Mouse (Mus musculus) WW6 (cell line): ENCODE measurements at regions not wholly inside any gene's neighbourhood (a gene's known extent, or its start where the extent isn't known, plus 50 kb on each side); places are given as distances from the start of the nearest gene placed in this dataset.
A peak's percentile ranks its signal among the peaks of the same experiment; 100 is the strongest.
"Not testable (repeated sequence)": the region's sequence is repeated elsewhere in the genome, so short reads cannot be mapped to it uniquely, and the experiment has no call there.

Experiments used
- DNase-seq: peaks from one replicate; pipeline ENCODE4 v3.0.0-alpha.2; 2013; ENCODE audit warnings: low read depth, low spot score

DNA sequence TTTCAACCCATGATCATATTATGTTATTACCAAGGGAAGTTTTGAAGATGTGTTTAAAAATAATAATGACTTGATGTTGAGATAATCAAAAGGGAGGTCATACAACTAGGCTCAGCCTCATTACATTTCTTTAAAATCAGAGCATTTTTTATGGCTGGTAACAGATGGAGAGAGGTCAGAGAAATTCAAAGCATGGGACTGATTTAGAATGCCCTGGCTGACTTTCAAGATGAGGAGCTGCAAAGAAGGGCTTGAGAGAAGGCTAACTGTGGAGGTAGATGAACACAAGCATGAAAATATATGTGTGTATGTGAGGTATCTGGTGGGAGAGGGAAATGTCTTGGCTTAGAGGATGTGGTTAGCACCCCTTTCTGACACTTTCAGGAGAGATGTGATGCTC lies 502.6 kb upstream of the Gdi2 start:
- not testable (repeated sequence) for DNase-seq

DNA sequence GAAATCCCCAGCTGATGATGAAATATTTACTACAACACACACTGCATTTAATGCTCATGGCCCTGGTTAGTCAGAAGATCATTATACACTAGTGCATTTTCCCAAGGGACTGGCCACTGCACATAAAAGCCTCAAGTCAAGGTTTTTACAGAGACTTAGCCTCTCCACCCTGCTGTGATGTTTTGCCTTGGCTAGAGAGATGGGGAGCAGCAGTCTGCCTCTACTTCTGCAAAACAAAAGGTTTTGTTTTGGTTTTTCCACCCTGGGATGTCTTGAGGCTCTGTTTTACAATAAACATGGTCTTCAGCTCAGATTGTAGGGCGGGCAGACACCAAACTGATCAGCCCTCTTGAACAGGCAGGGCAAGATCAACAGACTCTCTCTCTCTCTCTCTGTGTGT lies 500.9 kb upstream of the Gdi2 start:
- DNase-seq: peak; percentile 57

DNA sequence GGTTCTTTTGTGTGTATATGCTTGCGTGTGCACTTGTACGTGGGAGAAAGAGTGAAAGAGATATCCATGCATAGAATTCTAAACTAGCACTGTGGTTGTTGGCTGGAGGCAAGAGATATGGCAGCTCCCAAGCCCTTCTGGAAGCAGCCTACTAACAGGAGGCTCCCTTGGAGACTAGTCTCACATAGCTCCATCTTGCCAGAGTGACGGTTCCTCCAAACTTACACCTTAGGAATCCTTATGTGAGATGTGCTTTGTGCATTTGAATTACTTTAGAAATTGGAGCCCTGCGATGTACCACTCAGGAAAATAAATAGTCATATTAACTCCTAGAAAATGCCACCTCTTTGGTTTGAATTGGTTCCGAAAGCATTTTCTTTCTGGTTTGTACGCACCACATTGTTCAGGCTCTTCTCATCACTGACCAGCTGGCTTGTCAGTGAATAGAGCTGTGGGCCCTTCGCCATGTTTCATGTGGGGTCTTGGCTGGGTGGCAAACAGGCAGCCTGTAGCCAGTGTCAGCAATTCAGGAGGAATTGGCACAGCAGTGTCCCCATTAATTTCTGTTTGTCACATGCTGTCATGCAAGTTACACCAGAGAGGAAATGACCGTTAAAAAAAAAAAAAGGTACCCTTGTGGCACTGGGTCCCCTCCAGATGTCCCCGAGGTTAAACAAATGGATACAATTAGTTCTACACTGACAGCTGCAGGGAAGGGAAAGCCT lies 491.3 kb upstream of the Gdi2 start:
- DNase-seq: not testable (repeated sequence)

DNA sequence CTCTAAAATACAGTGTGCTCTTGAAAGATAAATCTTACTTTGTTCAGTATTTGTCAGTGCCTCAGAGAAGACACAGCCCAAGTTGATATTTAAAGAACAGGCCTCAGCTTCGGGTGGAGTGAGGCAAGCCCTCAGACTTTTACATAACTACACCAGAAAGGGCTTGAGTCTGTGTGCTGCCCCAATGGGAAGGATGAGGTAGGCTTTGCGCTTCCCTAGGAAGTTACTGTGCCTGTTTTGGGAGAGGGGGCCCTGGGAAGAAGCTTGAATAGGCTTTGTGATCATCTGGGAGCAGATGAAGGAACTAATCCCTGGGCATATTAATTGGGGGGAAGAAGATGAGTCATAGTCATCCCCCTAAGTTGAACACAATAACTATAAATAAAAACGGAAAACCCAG lies 454.4 kb upstream of the Gdi2 start:
- not testable (repeated sequence) for DNase-seq

DNA sequence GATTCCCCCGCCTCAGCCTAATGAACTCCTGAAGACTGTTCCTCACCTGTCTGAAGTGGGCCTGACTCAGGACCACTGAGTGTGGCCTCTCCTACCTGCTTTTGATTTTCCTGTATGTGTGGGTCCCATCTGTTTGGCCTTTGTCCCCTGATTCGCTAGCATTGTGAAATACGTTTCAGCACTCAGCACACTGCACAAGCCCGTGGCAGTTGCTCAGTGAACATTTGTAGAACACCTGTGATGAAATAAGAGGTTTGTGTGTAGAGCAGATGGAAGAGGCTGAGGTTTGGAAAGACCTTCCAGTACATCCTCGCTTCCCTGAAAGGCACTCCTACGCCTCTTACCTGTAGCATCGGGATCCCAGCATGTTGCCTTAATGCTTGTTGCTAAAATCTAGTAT lies 447.9 kb upstream of the Gdi2 start:
- not testable (repeated sequence) for DNase-seq

DNA sequence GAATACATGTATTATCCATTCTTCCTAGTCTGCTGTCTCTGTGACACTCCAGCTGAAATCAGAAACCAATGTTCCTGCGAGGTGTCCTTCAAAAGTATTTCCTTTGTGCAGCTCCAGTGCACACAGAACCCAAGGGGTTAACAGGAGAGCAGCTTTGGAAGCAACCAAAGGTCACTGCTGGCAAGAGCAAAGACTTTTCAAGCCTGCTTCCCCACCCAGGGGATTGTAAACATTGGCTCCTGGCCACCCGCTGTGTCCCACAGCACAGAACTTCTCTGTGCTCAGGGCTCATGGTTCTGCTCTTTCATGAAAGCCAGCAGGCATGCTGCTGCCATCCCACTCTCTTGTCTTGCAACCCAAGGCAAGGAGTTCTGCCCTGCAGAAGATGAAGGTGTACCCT lies 431.3 kb upstream of the Gdi2 start:
- not testable (repeated sequence) for DNase-seq

DNA sequence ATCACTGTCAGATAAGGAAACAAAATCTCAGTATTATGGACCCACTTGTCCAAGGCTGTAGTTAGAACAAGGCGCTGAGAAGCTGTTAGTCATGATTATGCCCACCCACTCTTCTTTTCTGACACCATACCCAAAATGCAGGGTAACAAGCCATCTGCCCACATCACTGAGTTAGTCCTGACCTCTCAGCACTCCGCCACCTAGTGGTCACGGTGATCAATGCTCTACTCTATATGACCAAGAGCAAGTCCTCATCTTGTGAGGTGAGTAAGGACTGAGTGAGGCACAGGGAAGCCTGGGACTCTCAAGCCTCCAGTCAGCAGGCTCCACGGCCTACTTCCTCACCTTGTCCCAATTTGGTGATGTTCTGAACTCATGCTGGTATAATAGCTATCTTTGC lies 409.7 kb upstream of the Gdi2 start:
- not testable (repeated sequence) for DNase-seq

DNA sequence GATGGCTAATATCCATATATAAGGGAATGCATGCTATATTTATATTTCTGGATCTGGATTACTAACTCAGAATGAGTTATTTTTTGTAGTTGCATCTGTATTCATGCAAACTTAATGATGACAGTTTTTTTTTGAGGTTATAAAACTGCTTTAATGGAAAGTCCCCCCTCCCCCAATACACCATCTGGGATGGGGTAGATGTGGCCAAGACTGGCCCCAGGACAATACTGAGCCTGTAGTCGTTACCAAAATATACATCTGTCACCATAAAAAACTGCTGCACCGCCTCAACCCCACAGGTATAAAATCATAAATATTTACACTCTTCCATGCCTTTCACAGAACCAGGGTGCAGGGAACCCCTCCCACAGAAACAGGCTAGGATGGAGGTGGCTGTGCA lies 400.6 kb upstream of the Gdi2 start:
- not testable (repeated sequence) for DNase-seq

DNA sequence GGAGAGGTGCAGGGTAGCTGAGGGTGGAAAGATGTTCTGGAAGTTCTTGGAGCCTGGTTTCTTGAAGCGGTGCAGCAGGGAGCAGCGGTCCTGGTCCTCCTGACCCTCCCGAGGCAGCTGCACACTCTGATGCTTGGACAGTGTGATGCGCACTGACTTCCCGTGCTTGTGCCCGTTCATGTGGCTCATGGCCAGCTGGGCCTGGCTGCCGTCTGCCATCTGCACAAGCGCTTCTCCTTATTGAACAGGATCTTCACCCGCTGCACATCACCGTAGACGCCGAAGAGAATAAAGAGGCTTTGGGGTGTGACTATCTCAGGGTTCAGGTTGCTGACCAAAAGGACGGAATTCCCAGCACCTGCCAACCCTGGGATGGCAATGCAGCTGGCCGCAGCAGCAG lies 399.2 kb upstream of the Gdi2 start:
- DNase-seq: no peak

DNA sequence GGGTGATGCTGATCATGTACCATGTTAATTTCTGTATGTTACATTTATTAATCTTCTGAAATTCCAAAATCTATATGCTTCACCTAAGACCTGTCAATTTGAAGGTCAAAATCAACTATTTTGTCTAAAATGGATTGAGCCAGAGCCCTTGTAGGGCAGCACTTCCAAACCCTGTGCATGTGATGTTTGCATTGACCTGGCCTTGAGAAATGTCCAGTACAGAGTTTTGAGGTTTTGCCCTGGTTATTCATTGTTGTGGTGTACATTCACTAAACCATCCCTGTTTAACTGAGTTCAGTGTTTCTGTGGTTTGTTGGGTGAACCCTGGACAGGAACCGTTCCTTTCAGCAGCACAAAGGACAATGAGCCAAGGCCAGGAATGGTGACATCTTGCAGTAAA lies 392.4 kb upstream of the Gdi2 start:
- DNase-seq: not testable (repeated sequence)
